Mouse (Mus musculus) lung, embryonic 15.5 days (tissue): ENCODE measurements around the gene Ndufb3. TPM values are rescaled to one million over a fixed set of nuclear protein-coding genes. Genes with fewer than 3 reads are reported as not detected.
"Not testable (repeated sequence)": the region's sequence is repeated elsewhere in the genome, so short reads cannot be mapped to it uniquely, and the experiment has no call there.

Source experiments
- ATAC-seq: fragments of 200-750 bp; cut with Nextera tagmentation; 2 replicates; pipeline ENCODE4 v1.8.0; 2017; ENCODE audit warnings: moderate number of reproducible peaks, borderline replicate concordance; ENCODE audit not compliant: low FRiP score, low TSS enrichment; ENCODE audit errors: extremely low read depth
- H3K27ac ChIP-seq: fragments of 300-500 bp; sonication (generic); 2 replicates; pipeline ENCODE4 v1.5.1; 2015; ENCODE audit warnings: moderate library complexity, mild to moderate bottlenecking, inconsistent platforms
- H3K27me3 ChIP-seq: fragments of 300-500 bp; sonication (generic); 2 replicates; pipeline ENCODE4 v1.6.1; 2015; ENCODE audit warnings: inconsistent platforms
- H3K36me3 ChIP-seq: fragments of 300-500 bp; sonication (generic); 2 replicates; pipeline ENCODE4 v1.6.1; 2015; ENCODE audit warnings: inconsistent platforms
- H3K4me1 ChIP-seq: fragments of 300-500 bp; sonication (generic); 2 replicates; pipeline ENCODE4 v1.6.1; 2015; ENCODE audit warnings: inconsistent platforms
- H3K4me2 ChIP-seq: fragments of 300-500 bp; sonication (generic); 2 replicates; pipeline ENCODE4 v1.6.1; 2015; ENCODE audit warnings: inconsistent platforms, mild to moderate bottlenecking, moderate library complexity
- H3K4me3 ChIP-seq: fragments of 300-500 bp; sonication (generic); 2 replicates; pipeline ENCODE4 v1.5.1; 2015; ENCODE audit warnings: mild to moderate bottlenecking, inconsistent platforms
- H3K9ac ChIP-seq: fragments of 300-500 bp; sonication (generic); 2 replicates; pipeline ENCODE4 v1.6.1; 2015; ENCODE audit warnings: inconsistent platforms
- H3K9me3 ChIP-seq: fragments of 300-500 bp; sonication (generic); 2 replicates; pipeline ENCODE4 v1.6.1; 2016; ENCODE audit warnings: inconsistent platforms
- WGBS: fragments of 180-500 bp; shearing (Covaris S2); methylation state at CpG from one replicate; pipeline ENCODE4 v1.1.7; 2015; 5-methylcytosine and 5-hydroxymethylcytosine counted together
- polyA plus RNA-seq: library from polyadenylated mRNA; unstranded; fragments of >200 nt; fragmentation: Nextera tagmentation; extraction: Ambion mirVana; gene quantifications from 2 replicates; pipeline ENCODE4 v1.2.1, GENCODE M21; 2015

Ndufb3 gene
- polyA plus RNA-seq, 1 experiment from 2014 or later: 157 TPM

- 4% methylated on average over 35 of the region's 36 CpGs for WGBS
These were observed 612 bp upstream of the Ndufb3 start for GRCm38 (mm10) chr1:58585373-58586170.

GRCm38 (mm10) chr1:58587491-58587890, 1.3 kb downstream of the Ndufb3 start:
- Histone ChIP-seq H3K4me1 (peaks cover 17% of the 10 kb centered on the region), H3K9ac (no peak overlapping the region), H3K36me3 (peaks cover 10% of the 10 kb centered on the region; the same call in 1 of the 2 replicates), H3K27me3 (no peaks in the 10 kb centered on the region), H3K27ac (no peak overlapping the region), H3K4me2 (peak overlapping the region; percentile 65), H3K9me3 (no peaks in the 10 kb centered on the region), H3K4me3 (peak overlapping the region; percentile 69)
- ATAC-seq: no peak
- WGBS: 88% methylated on average over 1 of the region's 1 CpGs

More at GRCm38 (mm10) chr1:58585373-58586170, 612 bp upstream of the Ndufb3 start:
- Histone ChIP-seq H3K9ac (peak overlapping the region; percentile 91), H3K27ac (no peak overlapping the region), H3K4me2 (peak overlapping the region; percentile 85), H3K4me3 (peak overlapping the region; percentile 69), H3K36me3 (no peaks in the 10 kb centered on the region), H3K9me3 (no peaks in the 10 kb centered on the region), H3K4me1 (peaks cover 17% of the 10 kb centered on the region), H3K27me3 (no peaks in the 10 kb centered on the region)
- ATAC-seq: peak; percentile 83; the same call in 1 of the 2 replicates

- H3K4me1 ChIP-seq: no peaks in the 10 kb centered on the region
- no peak overlapping the region for H3K9ac ChIP-seq
- no peak overlapping the region for H3K27ac ChIP-seq
- H3K4me2 ChIP-seq: no peak overlapping the region
- H3K36me3 ChIP-seq: no peaks in the 10 kb centered on the region
- H3K4me3 ChIP-seq: no peak overlapping the region
- H3K9me3 ChIP-seq: no peaks in the 10 kb centered on the region
- no peaks in the 10 kb centered on the region for H3K27me3 ChIP-seq
- ATAC-seq: no peak
- 76% methylated on average over 4 of the region's 4 CpGs for WGBS
These were observed 16.5 kb downstream of the Ndufb3 start for GRCm38 (mm10) chr1:58602681-58603080.

GRCm38 (mm10) chr1:58603738-58604137, 17.6 kb downstream of the Ndufb3 start:
- H3K36me3 ChIP-seq: no peaks in the 10 kb centered on the region

GRCm38 (mm10) chr1:58609591-58609990, 23.4 kb downstream of the Ndufb3 start:
- WGBS: 82% methylated on average over 5 of the region's 5 CpGs

More at GRCm38 (mm10) chr1:58603738-58604137, 17.6 kb downstream of the Ndufb3 start:
- no peak for ATAC-seq
- WGBS: 37% methylated on average over 4 of the region's 4 CpGs
- H3K27me3 ChIP-seq: no peaks in the 10 kb centered on the region
- no peaks in the 10 kb centered on the region for H3K4me1 ChIP-seq
- H3K27ac ChIP-seq: no peak overlapping the region
- no peaks in the 10 kb centered on the region for H3K9me3 ChIP-seq
- H3K4me2 ChIP-seq: no peak overlapping the region
- H3K4me3 ChIP-seq: no peak overlapping the region
- H3K9ac ChIP-seq: no peak overlapping the region

GRCm38 (mm10) chr1:58610166-58610565, 24.0 kb downstream of the Ndufb3 start:
- Histone ChIP-seq H3K4me2 (no peak overlapping the region), H3K4me3 (no peak overlapping the region), H3K9me3 (no peaks in the 10 kb centered on the region), H3K27ac (no peak overlapping the region), H3K27me3 (no peaks in the 10 kb centered on the region), H3K4me1 (no peaks in the 10 kb centered on the region), H3K9ac (no peak overlapping the region), H3K36me3 (no peaks in the 10 kb centered on the region)
- WGBS: 57% methylated on average over 1 of the region's 1 CpGs
- no peak for ATAC-seq

More at GRCm38 (mm10) chr1:58609591-58609990, 23.4 kb downstream of the Ndufb3 start:
- H3K4me3 ChIP-seq, H3K9me3 ChIP-seq, H3K4me2 ChIP-seq, H3K4me1 ChIP-seq, H3K27ac ChIP-seq, H3K27me3 ChIP-seq, H3K36me3 ChIP-seq, ATAC-seq, H3K9ac ChIP-seq: not testable (repeated sequence)

- no peaks in the 10 kb centered on the region for H3K4me1 ChIP-seq
- no peak overlapping the region for H3K9ac ChIP-seq
- H3K4me2 ChIP-seq: no peak overlapping the region
- no peaks in the 10 kb centered on the region for H3K27me3 ChIP-seq
- ATAC-seq: no peak
- H3K9me3 ChIP-seq: no peaks in the 10 kb centered on the region
- H3K36me3 ChIP-seq: no peaks in the 10 kb centered on the region
- no peak overlapping the region for H3K4me3 ChIP-seq
- no peak overlapping the region for H3K27ac ChIP-seq
- 13% methylated on average over 1 of the region's 1 CpGs for WGBS
These were observed 24.4 kb downstream of the Ndufb3 start for GRCm38 (mm10) chr1:58610611-58611010.

- Histone ChIP-seq H3K36me3 (no peaks in the 10 kb centered on the region), H3K4me2 (no peak overlapping the region), H3K27me3 (no peaks in the 10 kb centered on the region), H3K4me1 (no peaks in the 10 kb centered on the region), H3K9me3 (no peaks in the 10 kb centered on the region), H3K9ac (no peak overlapping the region), H3K4me3 (no peak overlapping the region), H3K27ac (no peak overlapping the region)
- WGBS: 72% methylated on average over 6 of the region's 6 CpGs
- no peak for ATAC-seq
These were observed 27.6 kb downstream of the Ndufb3 start for GRCm38 (mm10) chr1:58613786-58614185.

GRCm38 (mm10) chr1:58614424-58614823, 28.2 kb downstream of the Ndufb3 start:
- Histone ChIP-seq H3K9me3 (no peaks in the 10 kb centered on the region), H3K4me1 (no peaks in the 10 kb centered on the region), H3K4me3 (no peak overlapping the region), H3K9ac (no peak overlapping the region), H3K4me2 (no peak overlapping the region), H3K36me3 (no peaks in the 10 kb centered on the region), H3K27me3 (no peaks in the 10 kb centered on the region), H3K27ac (no peak overlapping the region)
- no peak for ATAC-seq
- 38% methylated on average over 3 of the region's 3 CpGs for WGBS

- WGBS: 76% methylated on average over 4 of the region's 4 CpGs
These were observed 29.0 kb downstream of the Ndufb3 start for GRCm38 (mm10) chr1:58615146-58615545.

GRCm38 (mm10) chr1:58616176-58616575, 30.0 kb downstream of the Ndufb3 start:
- WGBS: 73% methylated on average over 3 of the region's 3 CpGs
- Histone ChIP-seq H3K27me3 (no peaks in the 10 kb centered on the region), H3K27ac (no peak overlapping the region), H3K4me2 (no peak overlapping the region), H3K4me3 (no peak overlapping the region), H3K9ac (no peak overlapping the region), H3K4me1 (no peaks in the 10 kb centered on the region), H3K36me3 (no peaks in the 10 kb centered on the region), H3K9me3 (no peaks in the 10 kb centered on the region)
- ATAC-seq: no peak

More at GRCm38 (mm10) chr1:58615146-58615545, 29.0 kb downstream of the Ndufb3 start:
- Histone ChIP-seq H3K4me3 (no peak overlapping the region), H3K9ac (no peak overlapping the region), H3K4me2 (no peak overlapping the region), H3K4me1 (no peaks in the 10 kb centered on the region), H3K27ac (no peak overlapping the region), H3K9me3 (no peaks in the 10 kb centered on the region), H3K27me3 (no peaks in the 10 kb centered on the region), H3K36me3 (no peaks in the 10 kb centered on the region)
- ATAC-seq: no peak

GRCm38 (mm10) chr1:58617076-58617475, 30.9 kb downstream of the Ndufb3 start:
- Histone ChIP-seq H3K27me3 (no peaks in the 10 kb centered on the region), H3K27ac (no peak overlapping the region), H3K9me3 (no peaks in the 10 kb centered on the region), H3K36me3 (no peaks in the 10 kb centered on the region), H3K4me3 (no peak overlapping the region), H3K9ac (no peak overlapping the region), H3K4me2 (no peak overlapping the region), H3K4me1 (no peaks in the 10 kb centered on the region)
- WGBS: 56% methylated on average over 5 of the region's 5 CpGs
- no peak for ATAC-seq
